ENCODE assay signal across 8 mouse cellular contexts in the genomic region with DNA sequence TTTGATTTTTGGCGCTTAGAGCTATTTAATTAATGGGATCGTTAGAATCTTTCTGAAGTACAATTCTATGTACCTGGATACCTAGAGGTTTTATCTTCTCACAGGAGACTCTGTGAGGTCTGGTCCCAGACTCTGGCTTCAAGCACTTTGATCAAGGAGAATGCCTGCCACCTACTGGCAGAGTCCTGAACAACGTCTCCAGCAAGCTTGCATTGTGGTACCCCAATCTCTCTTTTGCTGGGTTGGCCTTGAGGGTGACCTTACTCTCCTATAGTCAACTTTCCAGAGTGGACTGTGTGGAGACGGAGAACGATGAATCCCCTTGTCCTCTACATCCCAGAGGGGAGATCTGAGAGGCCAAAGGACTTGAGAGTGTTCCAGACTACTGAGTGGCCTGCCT.
DNase-seq lines count a peak whose midpoint lies in the region; TF ChIP-seq lines count a peak whose summit lies in the region.

No protein-coding gene starts in this region.

- TF ChIP-seq CTCF in C2C12 (IDR thresholded peaks at IDR 0.05; ENCODE audit: control insufficient read depth, insufficient read depth, insufficient read length) = peak; percentile 62
- TF ChIP-seq CTCF in layer of hippocampus, adult 2 months (conservative IDR thresholded peaks at IDR 0.05) = peak; percentile 92

- H3K79me3 ChIP-seq in C2C12 (ENCODE audit: low read depth) = no peaks in the 10 kb centered on the region

- H3ac ChIP-seq in C2C12 (ENCODE audit: control insufficient read depth, insufficient read length, low read depth) = no peak overlapping the region

- no peaks in the 10 kb centered on the region for H3K79me2 ChIP-seq in C2C12 (ENCODE audit: control insufficient read depth, insufficient read depth)

- H3K27ac ChIP-seq in layer of hippocampus, adult 2 months = no peak overlapping the region

- peak; percentile 46 to 85 for DNase-seq in adrenal gland, adult (ENCODE audit: inconsistent age in 2 of 2, low spot score in 1 of 2)
- peak; percentile 81 for DNase-seq in embryo, embryonic 11 days
- DNase-seq in heart, adult 8-10 months (ENCODE audit: low spot score) = peak; percentile 49
- peak; percentile 65 to 85 for DNase-seq in layer of hippocampus, adult 2 months (ENCODE audit: low spot score in 2 of 2)
- peak; percentile 32 for DNase-seq in lung, postnatal 25 days (ENCODE audit: low spot score)
- peak; percentile 84 to 92 for DNase-seq in right cerebral cortex, adult 2 months (ENCODE audit: low spot score in 2 of 2)
- peak; percentile 28 for DNase-seq in yolk sac, embryonic 10.5 days (ENCODE audit: low spot score)

- no peak overlapping the region for H3K4me3 ChIP-seq in C2C12 (ENCODE audit: insufficient read depth, poor library complexity, severe bottlenecking)
- no peak overlapping the region for H3K4me3 ChIP-seq in layer of hippocampus, adult 2 months

- H3K27me3 ChIP-seq in C2C12 (ENCODE audit: control insufficient read depth, insufficient read depth, insufficient read length) = no peaks in the 10 kb centered on the region

- no peaks in the 10 kb centered on the region for H3K36me3 ChIP-seq in C2C12 (ENCODE audit: control insufficient read depth, insufficient read depth)

TF ChIP-seq in C2C12, 6 proteins besides CTCF, POLR2A, EP300 and RAD21:
- TF ChIP-seq USF1 (IDR thresholded peaks at IDR 0.05; ENCODE audit: low read depth) = no peak
- TF ChIP-seq MYOD1 (IDR thresholded peaks at IDR 0.05; ENCODE audit: control insufficient read depth, insufficient read length, low read depth) = no peak

Comparison
In these comparisons a context has a peak if more than half of its experiments do, and no peak if none do; other contexts are left out.
1. DNase-seq: peak in every context shown above with its lines; median percentile 88 in right cerebral cortex, adult 2 months; 81 in embryo, embryonic 11 days; 75 in layer of hippocampus, adult 2 months; 66 in adrenal gland, adult; 49 in heart, adult 8-10 months; 32 in lung, postnatal 25 days; 28 in yolk sac, embryonic 10.5 days.